Comparison of ENCODE assay signal across 17 mouse cellular contexts in genomic region chr15:84989098-84989497, GRCm38 (mm10). TPM values are rescaled to one million over a fixed set of nuclear protein-coding genes. Genes with fewer than 3 reads are reported as not detected.
A peak's percentile ranks its signal among the peaks of the same experiment; 100 is the strongest.
DNase-seq lines count a peak whose midpoint lies in the region; ATAC-seq and TF ChIP-seq lines count a peak whose summit lies in the region.
"Had no signal": no experiment of that assay in that cellular context is flagged by ENCODE, and none has a peak within 500 bp of the region (broad histone marks: within the 10 kb centered on the region; RNA-seq: fewer than 3 reads in every experiment).

No protein-coding gene starts in this region.

- peaks cover 10% of the 10 kb centered on the region for H3K4me1 ChIP-seq in heart, embryonic 11.5 days (ENCODE audit: control insufficient read depth, insufficient read depth, low read length)

- no peak overlapping the region for H3K9ac ChIP-seq in heart, embryonic 11.5 days (ENCODE audit: low read depth, low read length)
- H3K9ac ChIP-seq: hindbrain, embryonic 12.5 days had no signal

- no peaks in the 10 kb centered on the region for H3K36me3 ChIP-seq in heart, embryonic 11.5 days (ENCODE audit: control insufficient read depth, insufficient read depth, low read length)
- no peaks in the 10 kb centered on the region for H3K36me3 ChIP-seq in macrophage (ENCODE audit: inconsistent target)
- H3K36me3 ChIP-seq: embryonic facial prominence, embryonic 12.5 days; hindbrain, embryonic 12.5 days had no signal

- ATAC-seq in heart, embryonic 11.5 days (replicated peaks; ENCODE audit: insufficient number of reproducible peaks, low FRiP score, low TSS enrichment): no peak

- H3K27me3 ChIP-seq in heart, embryonic 11.5 days (ENCODE audit: control insufficient read depth, insufficient read depth, low read length): no peaks in the 10 kb centered on the region
- H3K27me3 ChIP-seq: embryonic facial prominence, embryonic 12.5 days had no signal

- no peak for DNase-seq in heart, adult 18-20 months
- no peak for DNase-seq in layer of hippocampus, adult 2 months (ENCODE audit: low spot score in 2 of 2)
- no peak for DNase-seq in layer of hippocampus, adult 8-10 months (ENCODE audit: low spot score in 2 of 2)
- DNase-seq in left cerebral cortex, postnatal 36 days (ENCODE audit: low spot score in 2 of 2): no peak
- DNase-seq: adrenal gland, adult 2 months; adrenal gland, postnatal 25 days; heart, postnatal 10 days had no signal

- no peaks in the 10 kb centered on the region for H3K9me3 ChIP-seq in heart, embryonic 11.5 days (replicated peaks; ENCODE audit: control insufficient read depth, low read length)
- H3K9me3 ChIP-seq: embryonic facial prominence, embryonic 12.5 days; forebrain, embryonic 13.5 days; hindbrain, embryonic 12.5 days had no signal

- no peak overlapping the region for H3K4me3 ChIP-seq in heart, embryonic 11.5 days (ENCODE audit: low read depth, low read length)
- no peak overlapping the region for H3K4me3 ChIP-seq in layer of hippocampus, adult 2 months
- no peak overlapping the region for H3K4me3 ChIP-seq in macrophage (ENCODE audit: inconsistent target)

- no peak for TF ChIP-seq CTCF in layer of hippocampus, adult 2 months (conservative IDR thresholded peaks at IDR 0.05)

- H3K79me2 ChIP-seq in macrophage (ENCODE audit: inconsistent target): peaks cover 33% of the 10 kb centered on the region

- no peak overlapping the region for H3K27ac ChIP-seq in heart, embryonic 11.5 days (ENCODE audit: low read depth, low read length)
- H3K27ac ChIP-seq in layer of hippocampus, adult 2 months: peak overlapping the region; percentile 91
- H3K27ac ChIP-seq in macrophage: peak overlapping the region; percentile 82
- H3K27ac ChIP-seq: embryonic facial prominence, embryonic 12.5 days; forebrain, embryonic 13.5 days; hindbrain, embryonic 12.5 days had no signal

- 76% methylated on average over 3 of the region's 3 CpGs for WGBS in heart, embryonic 11.5 days (ENCODE audit: insufficient replicate concordance)
- WGBS in macrophage (ENCODE audit: missing documents): 100% methylated on average over 3 of the region's 3 CpGs

- peak overlapping the region; percentile 72; the same call in 1 of the 2 replicates for H3K4me2 ChIP-seq in heart, embryonic 11.5 days

- intact Hi-C loops in left cerebral cortex, postnatal 36 days (cut with DNase I): loop anchor here (5.0 kb wide), 1 partner anchor 47 kb away; no protein-coding TSS in a partner anchor

RNA-seq across cellular contexts. Expression of gene 5031439G07Rik, which starts 0.7 kb away (rescaled TPM):
- 4.6 and 8.1 TPM in 2 replicates for polyA plus RNA-seq in heart, embryonic 11.5 days (2014; fragmentation: Nextera tagmentation; extraction: Ambion mirVana)
- total RNA-seq in heart, adult 18-20 months (2021): 10 to 100 TPM; 30.6 to 34.7 TPM
- 10 to 100 TPM; 85.0 to 95.0 TPM for total RNA-seq in layer of hippocampus, adult 2 months (2021)
- total RNA-seq in layer of hippocampus, adult 8-10 months (2022): 10 to 100 TPM; 89.6 to 93.1 (median 92.6) TPM
- 100 to 1,000 TPM in 6 of 26 experiments, 10 to 100 TPM in 20; 15.1 to 153 (median 46.5) TPM for total RNA-seq in macrophage (2018; cell fraction: chromatin; rRNA removed)
- total RNA-seq in macrophage (2018; cell fraction: cytosol; rRNA removed): 100 to 1,000 TPM in 21 of 26 experiments, 10 to 100 TPM in 5; 87.5 to 220 (median 133) TPM
- total RNA-seq in macrophage (2018; cell fraction: nucleus; rRNA removed): 100 to 1,000 TPM in 10 of 26 experiments, 10 to 100 TPM in 16; 43.1 to 161 (median 92.0) TPM
- polyA plus RNA-seq in macrophage (2018): 96.5 to 136 TPM (median 117 TPM) in 3 replicates
- 10 to 100 TPM; 76.2 to 83.6 TPM for total RNA-seq in left cerebral cortex, postnatal 36 days (2021)

RNA-seq across cellular contexts. Expression of gene Upk3a, which starts 27.8 kb away (rescaled TPM):
- not detected in 2 replicates for polyA plus RNA-seq in heart, embryonic 11.5 days (2014; fragmentation: Nextera tagmentation; extraction: Ambion mirVana)
- not detected for total RNA-seq in heart, adult 18-20 months (2021)
- total RNA-seq in layer of hippocampus, adult 2 months (2021): not detected
- total RNA-seq in layer of hippocampus, adult 8-10 months (2022): under 1 TPM in 1 of 4 experiments, not detected in 3; 0.71 TPM
- not detected for total RNA-seq in macrophage (2018; cell fraction: chromatin; rRNA removed)
- total RNA-seq in macrophage (2018; cell fraction: cytosol; rRNA removed): not detected
- not detected for total RNA-seq in macrophage (2018; cell fraction: nucleus; rRNA removed)
- not detected in 3 replicates for polyA plus RNA-seq in macrophage (2018)
- not detected for total RNA-seq in left cerebral cortex, postnatal 36 days (2021)
- total RNA-seq: adrenal gland, adult 2 months; adrenal gland, postnatal 25 days; gastrocnemius, adult 8-10 months; gastrocnemius, postnatal 4 days; heart, adult 8-10 months; heart, postnatal 10 days had no signal
- polyA plus RNA-seq: adrenal gland, adult 2 months; heart, embryonic 14.5 days; inflammation-experienced regulatory T-cells, adult 6 months had no signal

RNA-seq across cellular contexts. Expression of gene Fam118a, which starts 39.6 kb away (rescaled TPM):
- 16.2 and 20.1 TPM in 2 replicates for polyA plus RNA-seq in heart, embryonic 11.5 days (2014; fragmentation: Nextera tagmentation; extraction: Ambion mirVana)
- 1 to 10 TPM; 7.3 to 8.2 TPM for total RNA-seq in heart, adult 18-20 months (2021)
- total RNA-seq in layer of hippocampus, adult 2 months (2021): 10 to 100 TPM; 26.9 to 35.9 TPM
- total RNA-seq in layer of hippocampus, adult 8-10 months (2022): 10 to 100 TPM; 26.9 to 33.0 (median 29.7) TPM
- total RNA-seq in macrophage (2018; cell fraction: chromatin; rRNA removed): 10 to 100 TPM in 14 of 26 experiments, 1 to 10 TPM in 12; 1.4 to 27.3 (median 11.3) TPM
- 10 to 100 TPM in 4 of 26 experiments, 1 to 10 TPM in 22; 2.8 to 11.5 (median 7.9) TPM for total RNA-seq in macrophage (2018; cell fraction: cytosol; rRNA removed)
- 10 to 100 TPM in 9 of 26 experiments, 1 to 10 TPM in 17; 2.4 to 20.7 (median 6.3) TPM for total RNA-seq in macrophage (2018; cell fraction: nucleus; rRNA removed)
- 5.4 to 11.3 TPM (median 6.8 TPM) in 3 replicates for polyA plus RNA-seq in macrophage (2018)
- 10 to 100 TPM; 18.9 to 24.3 TPM for total RNA-seq in left cerebral cortex, postnatal 36 days (2021)
